Mouse (Mus musculus) ES-Bruce4 (cell line): Measurements from ENCODE around the gene Cyp2b9.

Experiments used
- CTCF ChIP-seq: IDR thresholded peaks from one replicate; pipeline ENCODE4 v1.8.1; 2011; ENCODE audit warnings: low read depth, low read length
- POLR2A ChIP-seq: IDR thresholded peaks from one replicate; pipeline ENCODE4 v1.8.1; 2011; ENCODE audit warnings: low read length; ENCODE audit not compliant: insufficient read depth

- TF ChIP-seq CTCF (peak; percentile 21), POLR2A (no peak)
Observed at GRCm38 (mm10) chr7:26201083-26201482, 27.9 kb downstream of the Cyp2b9 start.
